Mouse (Mus musculus): ENCODE measurements around the gene Erbb3. TPM values are rescaled to one million over a fixed set of nuclear protein-coding genes. Genes with fewer than 3 reads are reported as not detected.
A peak's percentile ranks its signal among the peaks of the same experiment; 100 is the strongest.

Erbb3 gene
- total and polyA plus RNA-seq, 2 experiments from 2014 or later, result 0.41 to 1.3 TPM

DNA sequence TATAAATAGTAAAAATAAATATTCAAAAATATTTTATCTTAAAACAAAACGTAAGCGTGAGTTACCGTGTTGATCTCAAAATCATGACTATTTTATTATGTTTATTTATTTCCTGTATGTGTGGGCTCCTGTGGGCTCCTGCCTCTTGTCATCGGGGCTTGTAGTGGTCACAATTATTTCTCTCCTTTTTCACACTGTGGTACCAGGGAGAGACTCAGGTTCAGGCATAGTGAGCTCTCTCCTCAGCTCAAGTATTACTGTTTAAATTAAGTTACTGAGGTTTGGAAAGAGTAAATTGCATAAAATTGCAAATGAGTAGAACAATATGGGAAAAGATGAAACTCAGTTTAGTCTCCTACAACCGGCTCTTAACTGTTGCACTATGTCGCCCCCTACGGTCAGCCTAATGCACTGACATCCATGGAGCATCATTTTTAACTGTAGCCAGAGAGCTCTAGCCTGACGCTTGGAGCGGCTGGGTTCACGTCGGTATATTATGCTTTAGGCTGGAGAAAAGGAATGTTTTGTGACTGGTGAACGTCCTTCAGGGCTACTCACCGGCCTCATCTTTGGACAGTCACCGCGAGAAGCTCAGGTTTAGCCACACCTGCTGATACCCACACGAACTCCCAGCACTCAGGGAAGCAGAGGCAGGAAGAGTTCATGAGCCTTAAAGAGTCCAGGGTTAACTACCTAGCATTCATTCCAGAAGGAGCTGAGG is 23.1 kb upstream of the Erbb3 start:
- peak; percentile 89 for TF ChIP-seq CTCF (IDR thresholded peaks at IDR 0.05; ENCODE audit: low read depth)
- H3K9ac ChIP-seq, result no peak overlapping the region
- WGBS, result 14% methylated on average over 16 of the region's 16 CpGs

DNA sequence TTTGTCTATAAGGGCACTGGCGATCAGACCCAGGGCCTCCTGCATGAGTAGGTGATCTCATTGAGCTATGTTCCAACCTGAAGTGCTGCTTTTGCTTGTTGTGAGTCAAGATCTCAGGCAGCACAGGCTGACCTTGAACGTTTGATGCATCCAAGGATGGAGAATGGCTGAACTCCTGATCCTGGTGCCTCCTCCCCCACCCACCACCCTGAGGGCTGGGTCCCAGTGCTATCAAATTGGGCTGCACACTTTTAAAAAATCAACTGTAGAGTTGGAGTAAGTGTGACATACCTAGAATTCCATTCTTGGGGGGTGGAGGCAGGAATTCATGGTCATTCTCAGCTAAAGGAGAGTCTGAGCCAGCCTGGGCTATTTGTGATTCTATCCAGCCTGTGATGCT is 17.0 kb upstream of the Erbb3 start:
- DNase-seq (no peak), ATAC-seq (no peak)
- Histone ChIP-seq H3K9ac (no peak overlapping the region), H3K9me3 (ENCODE audit: low read length) (no peaks in the 10 kb centered on the region), H3K4me3 (ENCODE audit: low read depth, low read length) (no peak overlapping the region), H3K27ac (ENCODE audit: low read depth, low read length) (no peak overlapping the region), H3K36me3 (ENCODE audit: insufficient read depth) (no peaks in the 10 kb centered on the region), H3K27me3 (ENCODE audit: insufficient read depth, low read length) (no peaks in the 10 kb centered on the region), H3K4me1 (ENCODE audit: insufficient read depth) (no peaks in the 10 kb centered on the region), H3K4me2 (ENCODE audit: low read depth) (no peak overlapping the region)
- WGBS, result 37% methylated on average over 2 of the region's 2 CpGs
- no peak for TF ChIP-seq CTCF (IDR thresholded peaks at IDR 0.05; ENCODE audit: low read depth)

More for the DNA sequence above, 23.1 kb upstream of the Erbb3 start:
- Histone ChIP-seq H3K4me2 (ENCODE audit: low read depth) (no peak overlapping the region), H3K36me3 (ENCODE audit: insufficient read depth) (no peaks in the 10 kb centered on the region), H3K4me3 (ENCODE audit: low read depth, low read length) (no peak overlapping the region), H3K9me3 (ENCODE audit: low read length) (no peaks in the 10 kb centered on the region), H3K4me1 (ENCODE audit: insufficient read depth) (no peaks in the 10 kb centered on the region), H3K27me3 (ENCODE audit: insufficient read depth, low read length) (no peaks in the 10 kb centered on the region), H3K27ac (ENCODE audit: low read depth, low read length) (no peak overlapping the region)
- DNase-seq (peak; percentile 90), ATAC-seq (peak; percentile 86)

- no peak overlapping the region for H3K27ac ChIP-seq (ENCODE audit: low read depth, low read length)
Measured at GRCm38 (mm10) chr10:128602470-128603128, 13.1 kb upstream of the Erbb3 start.

GRCm38 (mm10) chr10:128601499-128601898 is 12.0 kb upstream of the Erbb3 start:
- DNase-seq (no peak), ATAC-seq (no peak)
- H3K27me3 ChIP-seq (ENCODE audit: insufficient read depth, low read length), result no peaks in the 10 kb centered on the region
- no peak overlapping the region for H3K9ac ChIP-seq
- TF ChIP-seq CTCF (IDR thresholded peaks at IDR 0.05; ENCODE audit: low read depth), result no peak
- WGBS, result 89% methylated on average over 1 of the region's 1 CpGs
- no peak overlapping the region for H3K27ac ChIP-seq (ENCODE audit: low read depth, low read length)
- H3K4me3 ChIP-seq (ENCODE audit: low read depth, low read length), result no peak overlapping the region
- H3K9me3 ChIP-seq (ENCODE audit: low read length), result no peaks in the 10 kb centered on the region
- no peaks in the 10 kb centered on the region for H3K36me3 ChIP-seq (ENCODE audit: insufficient read depth)
- H3K4me2 ChIP-seq (ENCODE audit: low read depth), result no peak overlapping the region
- no peaks in the 10 kb centered on the region for H3K4me1 ChIP-seq (ENCODE audit: insufficient read depth)

More at GRCm38 (mm10) chr10:128602470-128603128, 13.1 kb upstream of the Erbb3 start:
- no peak for TF ChIP-seq CTCF (IDR thresholded peaks at IDR 0.05; ENCODE audit: low read depth)
- H3K36me3 ChIP-seq (ENCODE audit: insufficient read depth), result no peaks in the 10 kb centered on the region
- WGBS, result 83% methylated on average over 4 of the region's 4 CpGs
- DNase-seq (no peak), ATAC-seq (no peak)
- H3K4me2 ChIP-seq (ENCODE audit: low read depth), result no peak overlapping the region
- no peaks in the 10 kb centered on the region for H3K27me3 ChIP-seq (ENCODE audit: insufficient read depth, low read length)
- no peak overlapping the region for H3K4me3 ChIP-seq (ENCODE audit: low read depth, low read length)
- no peak overlapping the region for H3K9ac ChIP-seq
- no peaks in the 10 kb centered on the region for H3K4me1 ChIP-seq (ENCODE audit: insufficient read depth)
- H3K9me3 ChIP-seq (ENCODE audit: low read length), result no peaks in the 10 kb centered on the region

- Histone ChIP-seq H3K27ac (ENCODE audit: low read depth, low read length) (no peak overlapping the region), H3K4me2 (ENCODE audit: low read depth) (no peak overlapping the region), H3K4me1 (ENCODE audit: insufficient read depth) (no peaks in the 10 kb centered on the region), H3K36me3 (ENCODE audit: insufficient read depth) (no peaks in the 10 kb centered on the region), H3K9ac (no peak overlapping the region), H3K4me3 (ENCODE audit: low read depth, low read length) (no peak overlapping the region), H3K9me3 (ENCODE audit: low read length) (no peaks in the 10 kb centered on the region), H3K27me3 (ENCODE audit: insufficient read depth, low read length) (no peaks in the 10 kb centered on the region)
- 79% methylated on average over 2 of the region's 2 CpGs for WGBS
- ATAC-seq, result no peak
- no peak for TF ChIP-seq CTCF (IDR thresholded peaks at IDR 0.05; ENCODE audit: low read depth)
- DNase-seq, result no peak
Measured at GRCm38 (mm10) chr10:128598476-128598875, 9.0 kb upstream of the Erbb3 start.

GRCm38 (mm10) chr10:128592797-128593196 is 3.3 kb upstream of the Erbb3 start:
- WGBS, result 39% methylated on average over 5 of the region's 5 CpGs
- Histone ChIP-seq H3K27me3 (ENCODE audit: insufficient read depth, low read length) (peaks cover 17% of the 10 kb centered on the region), H3K9me3 (ENCODE audit: low read length) (no peaks in the 10 kb centered on the region), H3K27ac (ENCODE audit: low read depth, low read length) (no peak overlapping the region), H3K9ac (no peak overlapping the region), H3K4me3 (ENCODE audit: low read depth, low read length) (no peak overlapping the region), H3K36me3 (ENCODE audit: insufficient read depth) (no peaks in the 10 kb centered on the region), H3K4me2 (ENCODE audit: low read depth) (no peak overlapping the region), H3K4me1 (ENCODE audit: insufficient read depth) (no peaks in the 10 kb centered on the region)
- ATAC-seq (no peak), DNase-seq (no peak)
- TF ChIP-seq CTCF (IDR thresholded peaks at IDR 0.05; ENCODE audit: low read depth), result no peak

GRCm38 (mm10) chr10:128591436-128591835 is 2.0 kb upstream of the Erbb3 start:
- no peak overlapping the region for H3K4me2 ChIP-seq (ENCODE audit: low read depth)
- no peak overlapping the region for H3K4me3 ChIP-seq (ENCODE audit: low read depth, low read length)
- no peaks in the 10 kb centered on the region for H3K36me3 ChIP-seq (ENCODE audit: insufficient read depth)
- H3K27me3 ChIP-seq (ENCODE audit: insufficient read depth, low read length), result peaks cover 18% of the 10 kb centered on the region
- no peak overlapping the region for H3K27ac ChIP-seq (ENCODE audit: low read depth, low read length)
- no peaks in the 10 kb centered on the region for H3K9me3 ChIP-seq (ENCODE audit: low read length)
- no peak overlapping the region for H3K9ac ChIP-seq
- no peaks in the 10 kb centered on the region for H3K4me1 ChIP-seq (ENCODE audit: insufficient read depth)
- WGBS, result 92% methylated on average over 6 of the region's 6 CpGs
- DNase-seq (no peak), ATAC-seq (no peak)
- no peak for TF ChIP-seq CTCF (IDR thresholded peaks at IDR 0.05; ENCODE audit: low read depth)

Measured in forebrain, postnatal 0 days (tissue).